Mouse (Mus musculus): ENCODE data around the gene C1rb.
"Not testable (repeated sequence)": the region's sequence is repeated elsewhere in the genome, so short reads cannot be mapped to it uniquely, and the experiment has no call there.

C1rb gene

DNA sequence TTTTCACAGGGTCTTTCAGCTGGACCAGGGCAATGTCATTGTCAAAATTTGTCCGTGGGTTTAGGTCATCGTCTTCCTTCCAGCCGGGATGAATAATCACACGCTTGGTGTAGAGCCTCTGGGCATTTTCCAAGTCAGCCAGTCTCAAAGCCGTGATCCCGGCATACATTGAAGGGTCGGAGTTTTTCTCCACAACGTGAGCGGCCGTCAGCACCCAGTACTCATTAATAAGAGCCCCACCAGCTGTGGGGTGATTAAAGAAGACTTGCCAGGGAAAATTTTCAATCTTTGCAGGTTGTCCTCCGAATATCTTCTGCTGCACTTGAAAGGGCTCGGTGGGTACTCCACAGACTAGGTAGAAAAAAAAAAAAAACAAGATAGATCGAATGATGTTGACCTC lies 55.5 kb downstream of the C1rb start:
- no peak for DNase-seq

DNA sequence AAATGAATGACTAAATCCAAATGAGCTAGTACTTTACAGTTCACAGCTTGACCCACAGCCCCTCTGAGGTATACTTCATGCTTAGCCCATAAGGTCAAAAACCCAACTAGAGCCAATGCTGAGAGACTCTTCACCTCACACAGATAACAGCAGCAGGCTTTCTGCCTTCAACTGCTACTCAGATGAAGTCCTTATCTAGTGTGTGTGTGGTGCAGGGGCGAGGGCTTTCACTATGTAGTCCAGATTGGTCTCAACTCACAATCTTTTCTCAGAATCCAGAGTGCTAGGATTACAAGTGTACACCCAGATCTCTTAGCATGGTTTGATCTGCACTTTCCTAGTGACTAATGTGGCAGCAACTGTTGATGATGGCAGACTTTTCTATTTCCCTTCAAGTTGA lies 56.1 kb downstream of the C1rb start:
- DNase-seq = not testable (repeated sequence)

DNA sequence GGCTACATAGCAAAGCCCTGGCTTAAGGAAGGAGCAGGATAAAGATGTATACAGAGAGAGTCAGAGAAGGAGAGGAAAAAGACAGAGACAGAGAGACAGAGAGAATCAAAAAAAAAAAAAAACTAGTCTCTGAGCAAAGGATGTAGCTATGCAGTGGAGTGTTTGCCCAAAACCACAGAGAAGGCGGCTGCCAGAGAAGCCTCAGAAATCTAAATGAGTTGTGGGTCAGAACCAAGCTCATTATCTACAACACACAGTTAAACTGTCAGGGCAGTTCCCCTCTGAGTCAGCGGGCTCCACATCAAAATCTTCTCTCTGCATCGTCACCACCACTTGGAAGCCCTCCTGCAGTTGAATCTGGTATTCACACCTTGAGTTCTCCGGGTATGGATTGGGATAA lies 60.7 kb downstream of the C1rb start:
- no peak for DNase-seq

Measured in cerebellum, adult 9-11 months (tissue).